Mouse (Mus musculus): ENCODE results near the gene Cpxm2. TPM values are rescaled to one million over a fixed set of nuclear protein-coding genes. Genes with fewer than 3 reads are reported as not detected.

Cpxm2 gene
- 0.32 and 0.36 TPM in 2 replicates for polyA plus RNA-seq (2016; fragmentation: Nextera tagmentation; extraction: Ambion mirVana)

GRCm38 (mm10) chr7:132154368-132154961 lies at the start of gene Cpxm2:
TSS of gene Cpxm2 (minus strand) at chr7:132154739.
- Histone ChIP-seq H3K27me3 (ENCODE audit: poor library complexity, severe bottlenecking) (peaks cover 52% of the 10 kb centered on the region), H3K4me1 (peaks cover 17% of the 10 kb centered on the region), H3K4me3 (peak within 1 kb of the TSS; percentile 57), H3K36me3 (replicated peaks) (no peaks in the 10 kb centered on the region), H3K9me3 (no peaks in the 10 kb centered on the region), H3K27ac (peak within 1 kb of the TSS; percentile 75)
- DNase-seq (ENCODE audit: extremely low spot score, low spot score): peak; percentile 22
- 2% methylated on average over 39 of the region's 43 CpGs for WGBS

- no peak for DNase-seq (ENCODE audit: extremely low spot score, low spot score)
- Histone ChIP-seq H3K27me3 (ENCODE audit: poor library complexity, severe bottlenecking) (no peaks in the 10 kb centered on the region), H3K4me1 (peaks cover 22% of the 10 kb centered on the region), H3K9me3 (no peaks in the 10 kb centered on the region), H3K36me3 (replicated peaks) (no peaks in the 10 kb centered on the region), H3K4me3 (no peak overlapping the region), H3K27ac (no peak overlapping the region)
- 44% methylated on average over 1 of the region's 1 CpGs for WGBS
Measured at GRCm38 (mm10) chr7:132204073-132204612, 49.6 kb upstream of the Cpxm2 start.

- Histone ChIP-seq H3K36me3 (replicated peaks) (no peaks in the 10 kb centered on the region), H3K9me3 (no peaks in the 10 kb centered on the region), H3K27me3 (ENCODE audit: poor library complexity, severe bottlenecking) (peaks cover 5% of the 10 kb centered on the region; the same call in 1 of the 2 replicates), H3K27ac (no peak overlapping the region), H3K4me1 (peaks cover 32% of the 10 kb centered on the region), H3K4me3 (no peak overlapping the region)
- 42% methylated on average over 6 of the region's 6 CpGs for WGBS
- no peak for DNase-seq (ENCODE audit: extremely low spot score, low spot score)
Measured at GRCm38 (mm10) chr7:132199686-132200085, 45.1 kb upstream of the Cpxm2 start.

GRCm38 (mm10) chr7:132198806-132199205 lies 44.3 kb upstream of the Cpxm2 start:
- H3K27ac ChIP-seq: no peak overlapping the region
- 97% methylated on average over 1 of the region's 1 CpGs for WGBS
- H3K36me3 ChIP-seq (replicated peaks): no peaks in the 10 kb centered on the region
- no peak for DNase-seq (ENCODE audit: extremely low spot score, low spot score)
- H3K9me3 ChIP-seq: no peaks in the 10 kb centered on the region
- peaks cover 5% of the 10 kb centered on the region; the same call in 1 of the 2 replicates for H3K27me3 ChIP-seq (ENCODE audit: poor library complexity, severe bottlenecking)
- H3K4me3 ChIP-seq: no peak overlapping the region
- H3K4me1 ChIP-seq: peaks cover 24% of the 10 kb centered on the region

- H3K4me3 ChIP-seq: no peak overlapping the region
- peaks cover 20% of the 10 kb centered on the region for H3K4me1 ChIP-seq
- H3K9me3 ChIP-seq: no peaks in the 10 kb centered on the region
- 60% methylated on average over 7 of the region's 7 CpGs for WGBS
- DNase-seq (ENCODE audit: extremely low spot score, low spot score): no peak
- no peaks in the 10 kb centered on the region for H3K36me3 ChIP-seq (replicated peaks)
- no peak overlapping the region for H3K27ac ChIP-seq
- peaks cover 5% of the 10 kb centered on the region; the same call in 1 of the 2 replicates for H3K27me3 ChIP-seq (ENCODE audit: poor library complexity, severe bottlenecking)
Measured at GRCm38 (mm10) chr7:132197817-132198475, 43.4 kb upstream of the Cpxm2 start.

- H3K36me3 ChIP-seq (replicated peaks): no peaks in the 10 kb centered on the region
- peaks cover 5% of the 10 kb centered on the region; the same call in 1 of the 2 replicates for H3K27me3 ChIP-seq (ENCODE audit: poor library complexity, severe bottlenecking)
- peaks cover 20% of the 10 kb centered on the region for H3K4me1 ChIP-seq
- no peaks in the 10 kb centered on the region for H3K9me3 ChIP-seq
- no peak overlapping the region for H3K27ac ChIP-seq
- no peak for DNase-seq (ENCODE audit: extremely low spot score, low spot score)
- 80% methylated on average over 1 of the region's 1 CpGs for WGBS
- no peak overlapping the region for H3K4me3 ChIP-seq
Measured at GRCm38 (mm10) chr7:132196581-132196980, 42.0 kb upstream of the Cpxm2 start.

- H3K27ac ChIP-seq: no peak overlapping the region
- H3K4me1 ChIP-seq: peaks cover 16% of the 10 kb centered on the region
- 88% methylated on average over 2 of the region's 2 CpGs for WGBS
- DNase-seq (ENCODE audit: extremely low spot score, low spot score): no peak
- no peaks in the 10 kb centered on the region for H3K36me3 ChIP-seq (replicated peaks)
- H3K4me3 ChIP-seq: no peak overlapping the region
- H3K9me3 ChIP-seq: no peaks in the 10 kb centered on the region
- peaks cover 5% of the 10 kb centered on the region; the same call in 1 of the 2 replicates for H3K27me3 ChIP-seq (ENCODE audit: poor library complexity, severe bottlenecking)
Measured at GRCm38 (mm10) chr7:132193606-132194005, 39.1 kb upstream of the Cpxm2 start.

GRCm38 (mm10) chr7:132187456-132187855 lies 32.9 kb upstream of the Cpxm2 start:
- no peak overlapping the region for H3K4me3 ChIP-seq
- 69% methylated on average over 3 of the region's 3 CpGs for WGBS
- H3K9me3 ChIP-seq: no peaks in the 10 kb centered on the region
- peaks cover 9% of the 10 kb centered on the region; the same call in 1 of the 2 replicates for H3K27me3 ChIP-seq (ENCODE audit: poor library complexity, severe bottlenecking)
- DNase-seq (ENCODE audit: extremely low spot score, low spot score): no peak
- H3K4me1 ChIP-seq: peaks cover 36% of the 10 kb centered on the region
- H3K36me3 ChIP-seq (replicated peaks): no peaks in the 10 kb centered on the region
- H3K27ac ChIP-seq: no peak overlapping the region

- H3K27me3 ChIP-seq (ENCODE audit: poor library complexity, severe bottlenecking): peaks cover 9% of the 10 kb centered on the region; the same call in 1 of the 2 replicates
- 38% methylated on average over 5 of the region's 5 CpGs for WGBS
- no peaks in the 10 kb centered on the region for H3K36me3 ChIP-seq (replicated peaks)
- DNase-seq (ENCODE audit: extremely low spot score, low spot score): no peak
- H3K4me3 ChIP-seq: no peak overlapping the region
- no peak overlapping the region for H3K27ac ChIP-seq
- peaks cover 11% of the 10 kb centered on the region; the same call in 1 of the 2 replicates for H3K9me3 ChIP-seq
- H3K4me1 ChIP-seq: peaks cover 29% of the 10 kb centered on the region
Measured at GRCm38 (mm10) chr7:132183892-132184404, 29.4 kb upstream of the Cpxm2 start.

GRCm38 (mm10) chr7:132181586-132182198 lies 27.2 kb upstream of the Cpxm2 start:
- WGBS: 90% methylated on average over 4 of the region's 4 CpGs
- Histone ChIP-seq H3K9me3 (peaks cover 11% of the 10 kb centered on the region; the same call in 1 of the 2 replicates), H3K36me3 (replicated peaks) (no peaks in the 10 kb centered on the region), H3K4me3 (no peak overlapping the region), H3K27ac (no peak overlapping the region), H3K27me3 (ENCODE audit: poor library complexity, severe bottlenecking) (peaks cover 4% of the 10 kb centered on the region; the same call in 1 of the 2 replicates), H3K4me1 (peaks cover 16% of the 10 kb centered on the region)
- no peak for DNase-seq (ENCODE audit: extremely low spot score, low spot score)

- Histone ChIP-seq H3K27me3 (ENCODE audit: poor library complexity, severe bottlenecking) (no peaks in the 10 kb centered on the region), H3K4me1 (peaks cover 10% of the 10 kb centered on the region), H3K27ac (no peak overlapping the region), H3K36me3 (replicated peaks) (no peaks in the 10 kb centered on the region), H3K9me3 (peaks cover 11% of the 10 kb centered on the region; the same call in 1 of the 2 replicates), H3K4me3 (no peak overlapping the region)
- no peak for DNase-seq (ENCODE audit: extremely low spot score, low spot score)
- WGBS: 91% methylated on average over 3 of the region's 3 CpGs
Measured at GRCm38 (mm10) chr7:132181042-132181441, 26.5 kb upstream of the Cpxm2 start.

- H3K36me3 ChIP-seq (replicated peaks): no peaks in the 10 kb centered on the region
- peaks cover 4% of the 10 kb centered on the region for H3K4me1 ChIP-seq
- no peaks in the 10 kb centered on the region for H3K27me3 ChIP-seq (ENCODE audit: poor library complexity, severe bottlenecking)
- H3K4me3 ChIP-seq: no peak overlapping the region
- peaks cover 11% of the 10 kb centered on the region; the same call in 1 of the 2 replicates for H3K9me3 ChIP-seq
- WGBS: 79% methylated on average over 1 of the region's 1 CpGs
- no peak for DNase-seq (ENCODE audit: extremely low spot score, low spot score)
- no peak overlapping the region for H3K27ac ChIP-seq
Measured at GRCm38 (mm10) chr7:132179049-132179448, 24.5 kb upstream of the Cpxm2 start.
